Mouse (Mus musculus) liver, embryonic 14.5 days (tissue): ENCODE results near the gene AC124108.1.

Source experiments
- CTCF ChIP-seq: IDR thresholded peaks from 2 replicates; pipeline ENCODE4 v1.5.1; 2016; ENCODE audit warnings: antibody characterized with exemption, low read depth, control low read depth
- EP300 ChIP-seq: IDR thresholded peaks from 2 replicates; pipeline ENCODE4 v1.6.1; 2016; ENCODE audit warnings: antibody characterized with exemption, low read depth

DNA sequence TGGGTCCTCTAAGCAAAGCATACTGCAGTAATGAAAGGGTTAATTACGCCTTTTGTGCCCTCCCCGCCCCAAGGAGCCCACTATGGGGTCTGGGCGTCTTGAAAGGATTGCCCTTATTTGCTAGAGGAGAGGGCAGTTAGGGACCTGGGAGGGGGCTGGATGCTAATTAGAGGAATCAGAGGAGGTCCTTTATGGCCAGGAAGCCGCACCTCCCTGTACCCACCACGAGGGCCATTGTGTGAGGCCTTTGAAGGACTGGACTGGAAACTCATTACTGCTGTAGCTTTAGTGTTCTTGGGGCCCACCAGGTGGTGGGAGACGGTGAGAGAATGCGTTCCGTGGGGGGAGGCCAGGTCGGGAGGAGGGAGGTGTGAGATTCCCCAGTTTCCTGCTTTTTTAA, 6.4 kb downstream of the AC124108.1 start:
- TF ChIP-seq CTCF (no peak), EP300 (no peak)
